Mouse (Mus musculus) midbrain, embryonic 11.5 days (tissue): ENCODE results near the gene Dpagt1. TPM values are rescaled to one million over a fixed set of nuclear protein-coding genes. Genes with fewer than 3 reads are reported as not detected.
"Not testable (repeated sequence)": the region's sequence is repeated elsewhere in the genome, so short reads cannot be mapped to it uniquely, and the experiment has no call there.

Experiments used
- ATAC-seq: fragments of 200-750 bp; cut with Nextera tagmentation; 2 replicates; pipeline ENCODE4 v1.8.0; 2017; ENCODE audit warnings: moderate TSS enrichment, moderate library complexity; ENCODE audit not compliant: low FRiP score
- DNase-seq: peaks from one replicate; pipeline ENCODE4 v3.0.0; 2015; ENCODE audit warnings: low spot score; ENCODE audit errors: missing footprints
- H3K27ac ChIP-seq: fragments of 300-500 bp; sonication (generic); 2 replicates; pipeline ENCODE4 v1.5.1; 2014; ENCODE audit warnings: low read depth, low read length
- H3K27me3 ChIP-seq: fragments of 300-500 bp; sonication (generic); 2 replicates; pipeline ENCODE4 v1.6.1; 2014; ENCODE audit warnings: mild to moderate bottlenecking, low read length, moderate library complexity, mixed read lengths; ENCODE audit not compliant: control insufficient read depth, insufficient read depth
- H3K36me3 ChIP-seq: fragments of 300-500 bp; sonication (generic); 2 replicates; pipeline ENCODE4 v1.6.1; 2014; ENCODE audit warnings: mild to moderate bottlenecking, low read length, moderate library complexity, mixed read lengths; ENCODE audit not compliant: control insufficient read depth, insufficient read depth
- H3K4me1 ChIP-seq: fragments of 300-500 bp; sonication (generic); 2 replicates; pipeline ENCODE4 v1.6.1; 2014; ENCODE audit warnings: low read length; ENCODE audit not compliant: control insufficient read depth, insufficient read depth
- H3K4me2 ChIP-seq: fragments of 300-500 bp; sonication (generic); 2 replicates; pipeline ENCODE4 v1.6.1; 2014; ENCODE audit warnings: mild to moderate bottlenecking, moderate library complexity
- H3K4me3 ChIP-seq: fragments of 300-500 bp; sonication (generic); 2 replicates; pipeline ENCODE4 v1.5.1; 2014; ENCODE audit warnings: low read depth, low read length
- H3K9ac ChIP-seq: fragments of 300-500 bp; sonication (generic); 2 replicates; pipeline ENCODE4 v1.6.1; 2014; ENCODE audit warnings: low read length
- H3K9me3 ChIP-seq: fragments of 300-500 bp; sonication (generic); 2 replicates; pipeline ENCODE4 v1.6.1; 2016; ENCODE audit warnings: low read length; ENCODE audit not compliant: control insufficient read depth
- WGBS: fragments of 180-500 bp; shearing (Covaris S2); extraction: QIAGEN DNeasy Blood & Tissue Kit; methylation state at CpG from one replicate; pipeline ENCODE4 v1.1.7; 2014; 5-methylcytosine and 5-hydroxymethylcytosine counted together
- polyA plus RNA-seq: library from polyadenylated mRNA; unstranded; fragments of >200 nt; fragmentation: Nextera tagmentation; extraction: Ambion mirVana; gene quantifications from 2 replicates; pipeline ENCODE4 v1.2.1, GENCODE M21; 2014

The Dpagt1 gene
- polyA plus RNA-seq, 1 experiment from 2014 or later: 41.8 TPM

DNA sequence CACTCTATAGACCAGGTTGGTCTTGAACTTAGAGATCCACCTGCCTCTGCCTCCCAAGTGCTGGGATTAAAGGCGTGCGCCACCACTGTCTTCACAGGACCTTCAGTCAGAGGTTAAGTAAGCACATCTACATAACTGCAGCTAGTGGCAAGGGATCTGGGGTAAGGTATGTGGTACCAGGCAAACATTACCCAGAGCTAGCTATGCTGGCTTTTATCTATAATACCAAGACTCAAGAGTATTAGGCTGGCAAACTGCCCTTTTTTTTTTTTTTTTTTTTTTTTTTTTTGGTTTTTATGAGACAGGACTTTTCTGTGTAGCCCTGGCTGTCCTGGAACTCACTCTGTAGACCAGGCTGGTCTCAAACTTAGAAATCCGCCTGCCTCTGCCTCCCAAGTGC, 25.8 kb upstream of the Dpagt1 start:
- 97% methylated on average over 3 of the region's 3 CpGs for WGBS
- H3K27ac ChIP-seq, ATAC-seq, H3K9ac ChIP-seq, H3K4me3 ChIP-seq, H3K4me2 ChIP-seq, H3K9me3 ChIP-seq, H3K4me1 ChIP-seq, DNase-seq, H3K27me3 ChIP-seq: not testable (repeated sequence)
- peaks cover 33% of the 10 kb centered on the region for H3K36me3 ChIP-seq

GRCm38 (mm10) chr9:44305466-44306079, 20.2 kb upstream of the Dpagt1 start, which contains the start of gene Hinfp:
Gene Hinfp, minus strand, starts transcription at chr9:44305671.
- no peaks in the 10 kb centered on the region for H3K9me3 ChIP-seq
- peaks cover 7% of the 10 kb centered on the region for H3K4me1 ChIP-seq
- no peaks in the 10 kb centered on the region for H3K27me3 ChIP-seq
- ATAC-seq (peak; percentile 99), DNase-seq (peak; percentile 99)
- WGBS: 1% methylated on average over 51 of the region's 54 CpGs
- peak within 1 kb of the TSS; percentile 63 for H3K4me3 ChIP-seq
- no peak within 1 kb of the TSS for H3K27ac ChIP-seq
- H3K9ac ChIP-seq: peak within 1 kb of the TSS; percentile 66
- peak within 1 kb of the TSS; percentile 81 for H3K4me2 ChIP-seq
- H3K36me3 ChIP-seq: peaks cover 3% of the 10 kb centered on the region; the same call in 1 of the 2 replicates

GRCm38 (mm10) chr9:44306532-44306931, 19.3 kb upstream of the Dpagt1 start:
- Histone ChIP-seq H3K27ac (no peak overlapping the region), H3K4me1 (peaks cover 15% of the 10 kb centered on the region), H3K9me3 (no peaks in the 10 kb centered on the region), H3K9ac (no peak overlapping the region), H3K27me3 (no peaks in the 10 kb centered on the region), H3K4me3 (no peak overlapping the region), H3K36me3 (peaks cover 3% of the 10 kb centered on the region; the same call in 1 of the 2 replicates), H3K4me2 (no peak overlapping the region)
- 89% methylated on average over 6 of the region's 6 CpGs for WGBS
- no peak for ATAC-seq
- DNase-seq: peak; percentile 54

- Histone ChIP-seq H3K9me3 (no peaks in the 10 kb centered on the region), H3K9ac (no peak overlapping the region), H3K4me1 (peaks cover 20% of the 10 kb centered on the region), H3K4me2 (no peak overlapping the region), H3K27ac (no peak overlapping the region), H3K27me3 (no peaks in the 10 kb centered on the region), H3K36me3 (0 out of 2 replicates have a peak, but pooled peaks cover 2% of the 10 kb centered on the region), H3K4me3 (no peak overlapping the region)
- peak; percentile 77 for DNase-seq
- 84% methylated on average over 2 of the region's 2 CpGs for WGBS
- no peak for ATAC-seq
Measured at GRCm38 (mm10) chr9:44307248-44307647, 18.6 kb upstream of the Dpagt1 start.

DNA sequence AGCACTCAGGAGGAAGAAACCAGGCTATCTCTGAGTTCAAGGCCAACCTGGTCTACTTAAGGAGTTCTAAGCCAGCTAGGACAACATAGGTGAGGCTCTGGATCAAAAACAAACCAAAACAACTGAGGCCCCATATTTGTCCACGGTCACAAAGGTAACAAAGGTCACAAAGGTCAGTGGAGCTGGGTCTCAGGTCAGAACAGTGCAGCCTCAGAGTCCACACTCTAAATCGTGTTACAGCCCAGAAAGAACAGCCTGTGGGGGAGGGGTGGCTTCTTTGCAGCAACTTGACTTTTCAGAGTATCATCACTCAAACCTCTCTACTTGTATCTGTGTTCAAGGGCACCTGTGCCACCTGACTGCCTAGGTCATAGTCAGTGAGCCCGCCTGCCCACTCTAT, 16.1 kb upstream of the Dpagt1 start:
- Histone ChIP-seq H3K4me3 (no peak overlapping the region), H3K9me3 (no peaks in the 10 kb centered on the region), H3K4me1 (peaks cover 14% of the 10 kb centered on the region), H3K27ac (no peak overlapping the region), H3K27me3 (no peaks in the 10 kb centered on the region), H3K36me3 (peaks cover 5% of the 10 kb centered on the region), H3K9ac (no peak overlapping the region), H3K4me2 (no peak overlapping the region)
- no peak for ATAC-seq
- 62% methylated on average over 3 of the region's 3 CpGs for WGBS
- peak; percentile 72 for DNase-seq

DNA sequence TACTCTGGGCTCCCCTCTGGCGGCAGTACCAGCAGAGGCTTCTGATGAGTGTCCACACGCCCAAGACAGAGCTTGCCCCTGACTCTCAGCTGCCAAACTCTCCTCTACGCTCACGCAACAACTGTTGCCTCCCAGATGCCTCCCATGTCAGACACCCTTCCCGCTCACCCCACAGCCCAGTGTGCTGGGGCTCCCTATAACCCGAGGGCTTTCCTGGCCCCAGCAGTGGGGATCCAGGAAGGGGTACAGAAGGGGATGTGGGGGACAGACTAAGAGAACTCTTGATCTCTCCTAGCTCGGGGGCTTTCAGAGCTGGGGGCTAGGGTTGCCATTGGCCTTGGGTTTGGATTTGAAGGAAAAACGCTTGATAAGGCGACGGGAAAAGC, 15.1 kb upstream of the Dpagt1 start:
- Histone ChIP-seq H3K27ac (no peak overlapping the region), H3K4me2 (no peak overlapping the region), H3K9ac (peak overlapping the region; percentile 18; the same call in 1 of the 2 replicates), H3K9me3 (no peaks in the 10 kb centered on the region), H3K27me3 (no peaks in the 10 kb centered on the region), H3K36me3 (peaks cover 8% of the 10 kb centered on the region), H3K4me3 (no peak overlapping the region), H3K4me1 (peaks cover 12% of the 10 kb centered on the region)
- DNase-seq: no peak
- ATAC-seq: 0 out of 2 replicates have a peak, but pooled peaks have one; percentile 12
- 23% methylated on average over 10 of the region's 10 CpGs for WGBS

GRCm38 (mm10) chr9:44311136-44312134, 14.4 kb upstream of the Dpagt1 start:
- no peaks in the 10 kb centered on the region for H3K9me3 ChIP-seq
- no peak overlapping the region; the same call in 1 of the 2 replicates for H3K27ac ChIP-seq
- H3K27me3 ChIP-seq: no peaks in the 10 kb centered on the region
- ATAC-seq (peak; percentile 73), DNase-seq (peak; percentile 93)
- peaks cover 8% of the 10 kb centered on the region for H3K36me3 ChIP-seq
- 0 out of 2 replicates have a peak overlapping the region, but pooled peaks have one; percentile 19 for H3K4me2 ChIP-seq
- peak overlapping the region; percentile 0; the same call in 1 of the 2 replicates for H3K9ac ChIP-seq
- H3K4me1 ChIP-seq: peaks cover 12% of the 10 kb centered on the region
- H3K4me3 ChIP-seq: no peak overlapping the region
- 6% methylated on average over 27 of the region's 27 CpGs for WGBS

- Histone ChIP-seq H3K4me1 (peaks cover 24% of the 10 kb centered on the region), H3K4me2 (no peak overlapping the region), H3K9me3 (no peaks in the 10 kb centered on the region), H3K36me3 (peaks cover 8% of the 10 kb centered on the region), H3K4me3 (no peak overlapping the region), H3K27me3 (no peaks in the 10 kb centered on the region), H3K9ac (no peak overlapping the region), H3K27ac (no peak overlapping the region)
- ATAC-seq (no peak), DNase-seq (peak; percentile 44)
- WGBS: 78% methylated on average over 19 of the region's 19 CpGs
Measured at GRCm38 (mm10) chr9:44313476-44314256, 12.2 kb upstream of the Dpagt1 start.
